Mouse (Mus musculus): ENCODE measurements around the gene Notch4. TPM values are rescaled to one million over a fixed set of nuclear protein-coding genes. Genes with fewer than 3 reads are reported as not detected.

Notch4 gene
- polyA plus RNA-seq, 1 experiment, result 4.3 TPM

GRCm38 (mm10) chr17:34590154-34590987, 26.3 kb downstream of the Notch4 start:
- Histone ChIP-seq H3K4me3 (replicated peaks; ENCODE audit: insufficient read depth, low read depth, low read length) (no peak overlapping the region), H3K4me1 (ENCODE audit: control insufficient read depth, insufficient read depth, low read length) (peaks cover 23% of the 10 kb centered on the region), H3K27ac (ENCODE audit: insufficient read depth, low read length) (peak overlapping the region; percentile 99; the same call in 1 of the 2 replicates), H3K27me3 (ENCODE audit: control insufficient read depth, insufficient read depth, low read length) (no peaks in the 10 kb centered on the region)
- 67% methylated on average over 15 of the region's 15 CpGs for WGBS
- no peak for TF ChIP-seq CTCF (IDR thresholded peaks at IDR 0.05; ENCODE audit: borderline replicate concordance, insufficient read depth, low read depth, low read length)
- TF ChIP-seq POLR2A (IDR thresholded peaks at IDR 0.05; ENCODE audit: borderline replicate concordance, insufficient read depth, low read length), result no peak
- peak; percentile 13 to 25 for DNase-seq

- DNase-seq, result peak; percentile 35 to 43
- Histone ChIP-seq H3K27me3 (ENCODE audit: control insufficient read depth, insufficient read depth, low read length) (no peaks in the 10 kb centered on the region), H3K4me1 (ENCODE audit: control insufficient read depth, insufficient read depth, low read length) (peaks cover 21% of the 10 kb centered on the region), H3K4me3 (replicated peaks; ENCODE audit: insufficient read depth, low read depth, low read length) (peak within 1 kb of the TSS; percentile 95), H3K27ac (ENCODE audit: insufficient read depth, low read length) (peak within 1 kb of the TSS; percentile 99)
- WGBS, result 6% methylated on average over 21 of the region's 21 CpGs
- no peak for TF ChIP-seq POLR2A (IDR thresholded peaks at IDR 0.05; ENCODE audit: borderline replicate concordance, insufficient read depth, low read length)
- TF ChIP-seq CTCF (IDR thresholded peaks at IDR 0.05; ENCODE audit: borderline replicate concordance, insufficient read depth, low read depth, low read length), result no peak
These were observed 27.2 kb downstream of the Notch4 start, which contains the start of gene Pbx2 for GRCm38 (mm10) chr17:34591029-34591993. Gene Pbx2 (plus strand): TSS chr17:34591266.

- 0% methylated on average over 23 of the region's 35 CpGs for WGBS
- TF ChIP-seq CTCF (IDR thresholded peaks at IDR 0.05; ENCODE audit: borderline replicate concordance, insufficient read depth, low read depth, low read length), result no peak
- TF ChIP-seq POLR2A (IDR thresholded peaks at IDR 0.05; ENCODE audit: borderline replicate concordance, insufficient read depth, low read length), result peak; percentile 66; the same call in 1 of the 2 replicates
- Histone ChIP-seq H3K27me3 (ENCODE audit: control insufficient read depth, insufficient read depth, low read length) (no peaks in the 10 kb centered on the region), H3K4me3 (replicated peaks; ENCODE audit: insufficient read depth, low read depth, low read length) (peak overlapping the region; percentile 95), H3K4me1 (ENCODE audit: control insufficient read depth, insufficient read depth, low read length) (peaks cover 20% of the 10 kb centered on the region), H3K27ac (ENCODE audit: insufficient read depth, low read length) (peak overlapping the region; percentile 99)
- peak; percentile 81 to 86 for DNase-seq
These were observed 27.9 kb downstream of the Notch4 start for GRCm38 (mm10) chr17:34591994-34592375.

GRCm38 (mm10) chr17:34592581-34593549, 28.8 kb downstream of the Notch4 start:
- Histone ChIP-seq H3K4me3 (replicated peaks; ENCODE audit: insufficient read depth, low read depth, low read length) (peak overlapping the region; percentile 95), H3K27me3 (ENCODE audit: control insufficient read depth, insufficient read depth, low read length) (no peaks in the 10 kb centered on the region), H3K4me1 (ENCODE audit: control insufficient read depth, insufficient read depth, low read length) (peaks cover 20% of the 10 kb centered on the region), H3K27ac (ENCODE audit: insufficient read depth, low read length) (peak overlapping the region; percentile 76)
- WGBS, result under 1% methylated on average over 32 of the region's 32 CpGs
- DNase-seq, result peak; percentile 61 to 65
- TF ChIP-seq POLR2A (IDR thresholded peaks at IDR 0.05; ENCODE audit: borderline replicate concordance, insufficient read depth, low read length) (peak; percentile 27; the same call in 1 of the 2 replicates), CTCF (IDR thresholded peaks at IDR 0.05; ENCODE audit: borderline replicate concordance, insufficient read depth, low read depth, low read length) (no peak)

- TF ChIP-seq CTCF (IDR thresholded peaks at IDR 0.05; ENCODE audit: borderline replicate concordance, insufficient read depth, low read depth, low read length) (no peak), POLR2A (IDR thresholded peaks at IDR 0.05; ENCODE audit: borderline replicate concordance, insufficient read depth, low read length) (no peak)
- peak; percentile 22 to 37 for DNase-seq
- peak overlapping the region; percentile 95 for H3K4me3 ChIP-seq (replicated peaks; ENCODE audit: insufficient read depth, low read depth, low read length)
- WGBS, result 40% methylated on average over 33 of the region's 34 CpGs
- no peaks in the 10 kb centered on the region for H3K27me3 ChIP-seq (ENCODE audit: control insufficient read depth, insufficient read depth, low read length)
- no peak overlapping the region for H3K27ac ChIP-seq (ENCODE audit: insufficient read depth, low read length)
- H3K4me1 ChIP-seq (ENCODE audit: control insufficient read depth, insufficient read depth, low read length), result peaks cover 15% of the 10 kb centered on the region
These were observed 29.9 kb downstream of the Notch4 start for GRCm38 (mm10) chr17:34593752-34594525.

- no peak for DNase-seq
- no peak overlapping the region for H3K27ac ChIP-seq (ENCODE audit: insufficient read depth, low read length)
- no peaks in the 10 kb centered on the region for H3K27me3 ChIP-seq (ENCODE audit: control insufficient read depth, insufficient read depth, low read length)
- H3K4me3 ChIP-seq (replicated peaks; ENCODE audit: insufficient read depth, low read depth, low read length), result no peak overlapping the region
- 66% methylated on average over 8 of the region's 8 CpGs for WGBS
- TF ChIP-seq CTCF (IDR thresholded peaks at IDR 0.05; ENCODE audit: borderline replicate concordance, insufficient read depth, low read depth, low read length) (no peak), POLR2A (IDR thresholded peaks at IDR 0.05; ENCODE audit: borderline replicate concordance, insufficient read depth, low read length) (no peak)
- peaks cover 5% of the 10 kb centered on the region for H3K4me1 ChIP-seq (ENCODE audit: control insufficient read depth, insufficient read depth, low read length)
These were observed 32.0 kb downstream of the Notch4 start for GRCm38 (mm10) chr17:34596098-34596497.

All from cerebellum, adult 2 months (tissue).